Mouse (Mus musculus) stomach, embryonic 16.5 days (tissue): Measurements from ENCODE around the gene Cul4a. TPM values are rescaled to one million over a fixed set of nuclear protein-coding genes. Genes with fewer than 3 reads are reported as not detected.
"Not testable (repeated sequence)": the region's sequence is repeated elsewhere in the genome, so short reads cannot be mapped to it uniquely, and the experiment has no call there.

Experiments used
- ATAC-seq: fragments of 200-750 bp; cut with Nextera tagmentation; 2 replicates; pipeline ENCODE4 v1.8.0; 2017; ENCODE audit warnings: moderate number of reproducible peaks, moderate TSS enrichment; ENCODE audit not compliant: insufficient read depth, low FRiP score
- H3K27ac ChIP-seq: fragments of 300-500 bp; sonication (generic); 2 replicates; pipeline ENCODE4 v1.5.1; 2014; ENCODE audit warnings: low read length
- H3K27me3 ChIP-seq: fragments of 300-500 bp; sonication (generic); 2 replicates; pipeline ENCODE4 v1.6.1; 2014; ENCODE audit warnings: low read length, control low read depth, mixed read lengths; ENCODE audit not compliant: control insufficient read depth, insufficient read depth
- H3K36me3 ChIP-seq: fragments of 300-500 bp; sonication (generic); 2 replicates; pipeline ENCODE4 v1.6.1; 2014; ENCODE audit warnings: low read length; ENCODE audit not compliant: control insufficient read depth, insufficient read depth
- H3K4me1 ChIP-seq: fragments of 300-500 bp; sonication (generic); 2 replicates; pipeline ENCODE4 v1.6.1; 2014; ENCODE audit warnings: low read length, control low read depth, mixed read lengths; ENCODE audit not compliant: control insufficient read depth, insufficient read depth
- H3K4me2 ChIP-seq: fragments of 300-500 bp; sonication (generic); 2 replicates; pipeline ENCODE4 v1.6.1; 2014; ENCODE audit warnings: low read depth, low read length, mixed read lengths
- H3K4me3 ChIP-seq: fragments of 300-500 bp; sonication (generic); replicated peaks from 2 replicates; pipeline ENCODE4 v1.5.1; 2014; ENCODE audit warnings: mild to moderate bottlenecking, low read length
- H3K9ac ChIP-seq: fragments of 300-500 bp; sonication (generic); 2 replicates; pipeline ENCODE4 v1.6.1; 2014; ENCODE audit warnings: low read length
- H3K9me3 ChIP-seq: fragments of 300-500 bp; sonication (generic); replicated peaks from 2 replicates; pipeline ENCODE4 v1.6.1; 2016; ENCODE audit warnings: low read length, control low read depth; ENCODE audit not compliant: control insufficient read depth
- WGBS: fragments of 180-500 bp; shearing (Covaris S2); extraction: QIAGEN DNeasy Blood & Tissue Kit; methylation state at CpG from one replicate; pipeline ENCODE4 v1.1.7; 2014; 5-methylcytosine and 5-hydroxymethylcytosine counted together
- polyA plus RNA-seq: library from polyadenylated mRNA; unstranded; fragments of >200 nt; fragmentation: Nextera tagmentation; extraction: Ambion mirVana; gene quantifications from 2 replicates; pipeline ENCODE4 v1.2.1, GENCODE M21; 2015

Cul4a gene
- polyA plus RNA-seq, 1 experiment from 2014 or later = 101 TPM

DNA sequence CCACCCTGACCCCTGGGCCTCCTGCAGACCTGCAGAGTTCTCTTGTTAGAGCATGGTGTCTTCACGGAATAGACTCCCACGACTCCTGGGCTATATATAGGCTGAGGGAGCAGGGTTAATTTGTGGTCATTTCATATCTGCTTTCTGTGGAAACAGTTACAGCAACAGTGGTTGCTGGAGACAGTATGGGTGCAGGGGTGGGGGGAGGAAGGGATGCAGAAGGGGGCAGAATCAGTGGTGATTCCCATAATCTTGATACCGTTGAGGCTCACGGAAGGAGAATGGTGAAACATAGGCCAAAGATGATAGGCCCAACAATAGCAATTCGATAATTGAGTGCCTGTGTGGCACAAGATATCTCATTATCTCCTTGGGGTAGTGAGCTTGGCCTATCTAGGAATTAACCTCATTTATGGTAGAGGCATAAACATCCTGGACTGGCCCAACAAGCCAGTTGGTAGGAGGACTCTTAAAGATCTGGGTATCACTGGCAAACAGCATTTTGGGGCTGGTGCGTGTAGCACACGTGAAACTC, 17.5 kb downstream of the Cul4a start:
- Histone ChIP-seq H3K4me3 (no peak overlapping the region), H3K36me3 (peaks cover 24% of the 10 kb centered on the region), H3K9ac (no peak overlapping the region), H3K9me3 (no peaks in the 10 kb centered on the region), H3K4me1 (no peaks in the 10 kb centered on the region), H3K4me2 (no peak overlapping the region), H3K27ac (no peak overlapping the region), H3K27me3 (no peaks in the 10 kb centered on the region)
- 90% methylated on average over 7 of the region's 7 CpGs for WGBS
- no peak for ATAC-seq

GRCm38 (mm10) chr8:13124897-13125296, 19.5 kb downstream of the Cul4a start:
- no peak overlapping the region for H3K27ac ChIP-seq
- ATAC-seq = no peak
- H3K9me3 ChIP-seq = no peaks in the 10 kb centered on the region
- no peaks in the 10 kb centered on the region for H3K4me1 ChIP-seq
- H3K27me3 ChIP-seq = no peaks in the 10 kb centered on the region
- no peak overlapping the region for H3K4me2 ChIP-seq
- 90% methylated on average over 8 of the region's 8 CpGs for WGBS
- peaks cover 29% of the 10 kb centered on the region for H3K36me3 ChIP-seq
- H3K4me3 ChIP-seq = no peak overlapping the region
- H3K9ac ChIP-seq = no peak overlapping the region

- not testable (repeated sequence) for H3K4me2 ChIP-seq, H3K9ac ChIP-seq, H3K27me3 ChIP-seq, H3K4me3 ChIP-seq, H3K27ac ChIP-seq, H3K9me3 ChIP-seq, ATAC-seq, H3K4me1 ChIP-seq
- WGBS = 70% methylated on average over 9 of the region's 9 CpGs
- peaks cover 28% of the 10 kb centered on the region for H3K36me3 ChIP-seq
These were observed 26.8 kb downstream of the Cul4a start for GRCm38 (mm10) chr8:13132220-13132619.

GRCm38 (mm10) chr8:13139641-13140182, 34.3 kb downstream of the Cul4a start:
- H3K9ac ChIP-seq = no peak overlapping the region
- no peaks in the 10 kb centered on the region for H3K9me3 ChIP-seq
- H3K36me3 ChIP-seq = peaks cover 46% of the 10 kb centered on the region
- H3K4me2 ChIP-seq = no peak overlapping the region
- H3K4me1 ChIP-seq = no peaks in the 10 kb centered on the region
- H3K27ac ChIP-seq = no peak overlapping the region
- H3K4me3 ChIP-seq = no peak overlapping the region
- WGBS = 88% methylated on average over 6 of the region's 6 CpGs
- no peak for ATAC-seq
- H3K27me3 ChIP-seq = no peaks in the 10 kb centered on the region

DNA sequence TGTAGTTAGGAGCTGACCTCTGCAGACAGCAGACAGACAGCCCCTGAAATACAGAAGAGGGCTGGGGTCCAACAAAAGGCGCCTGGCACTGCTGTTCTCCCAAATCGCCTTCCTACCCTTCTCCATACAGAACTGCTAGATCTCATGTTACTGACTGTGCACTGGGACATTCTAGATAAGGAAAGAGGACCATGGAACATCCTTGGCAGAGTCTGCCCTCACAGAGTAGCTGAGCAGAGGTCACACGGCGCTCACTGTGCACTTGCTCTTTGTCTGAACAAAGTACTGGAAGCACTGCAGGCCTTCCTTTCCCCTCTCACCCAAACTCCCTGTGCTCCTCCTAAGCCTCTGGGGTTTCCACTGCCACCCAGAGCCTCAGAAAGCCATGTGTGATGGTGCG, 36.3 kb downstream of the Cul4a start:
- Histone ChIP-seq H3K4me1 (no peaks in the 10 kb centered on the region), H3K36me3 (peaks cover 53% of the 10 kb centered on the region), H3K9ac (no peak overlapping the region), H3K27ac (no peak overlapping the region), H3K4me3 (no peak overlapping the region), H3K9me3 (no peaks in the 10 kb centered on the region), H3K27me3 (no peaks in the 10 kb centered on the region), H3K4me2 (no peak overlapping the region)
- 97% methylated on average over 5 of the region's 5 CpGs for WGBS
- no peak for ATAC-seq

DNA sequence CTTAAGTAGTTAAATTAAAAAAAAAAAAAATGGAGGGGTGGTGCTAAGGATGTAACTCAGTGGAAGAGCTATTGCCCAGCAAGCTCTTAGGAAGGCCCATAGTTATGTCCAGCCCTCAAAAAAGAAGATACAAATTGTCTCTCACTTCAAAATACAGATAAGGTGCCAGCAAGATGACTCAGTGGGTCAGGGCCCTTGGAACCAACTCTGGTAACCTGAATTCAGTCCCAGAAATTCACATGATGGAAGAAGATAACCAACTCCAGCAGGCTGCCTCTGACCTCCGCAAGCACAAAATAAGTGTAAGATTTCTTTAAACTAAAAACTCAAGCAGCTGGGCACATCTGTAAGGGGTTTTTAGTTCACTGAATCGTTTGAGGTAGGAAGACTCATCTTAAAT, 43.1 kb downstream of the Cul4a start:
- H3K36me3 ChIP-seq = peaks cover 7% of the 10 kb centered on the region; the same call in 1 of the 2 replicates
- H3K4me2 ChIP-seq = no peak overlapping the region
- H3K27me3 ChIP-seq = no peaks in the 10 kb centered on the region
- H3K4me3 ChIP-seq = no peak overlapping the region
- no peak overlapping the region for H3K9ac ChIP-seq
- 89% methylated on average over 2 of the region's 2 CpGs for WGBS
- H3K4me1 ChIP-seq = no peaks in the 10 kb centered on the region
- ATAC-seq = no peak
- no peak overlapping the region for H3K27ac ChIP-seq
- no peaks in the 10 kb centered on the region for H3K9me3 ChIP-seq

GRCm38 (mm10) chr8:13149287-13149686, 43.9 kb downstream of the Cul4a start:
- H3K36me3 ChIP-seq = peaks cover 7% of the 10 kb centered on the region; the same call in 1 of the 2 replicates
- H3K27ac ChIP-seq = no peak overlapping the region
- ATAC-seq = no peak
- H3K27me3 ChIP-seq = no peaks in the 10 kb centered on the region
- H3K4me1 ChIP-seq = no peaks in the 10 kb centered on the region
- no peak overlapping the region for H3K4me3 ChIP-seq
- WGBS = 94% methylated on average over 2 of the region's 2 CpGs
- H3K4me2 ChIP-seq = no peak overlapping the region
- H3K9me3 ChIP-seq = no peaks in the 10 kb centered on the region
- no peak overlapping the region for H3K9ac ChIP-seq

- Histone ChIP-seq H3K4me2 (no peak overlapping the region), H3K4me1 (no peaks in the 10 kb centered on the region), H3K36me3 (peaks cover 7% of the 10 kb centered on the region; the same call in 1 of the 2 replicates), H3K27me3 (no peaks in the 10 kb centered on the region), H3K27ac (no peak overlapping the region), H3K4me3 (no peak overlapping the region), H3K9me3 (no peaks in the 10 kb centered on the region), H3K9ac (no peak overlapping the region)
- ATAC-seq = no peak
- WGBS = 61% methylated on average over 5 of the region's 5 CpGs
These were observed 44.4 kb downstream of the Cul4a start for GRCm38 (mm10) chr8:13149866-13150265.

DNA sequence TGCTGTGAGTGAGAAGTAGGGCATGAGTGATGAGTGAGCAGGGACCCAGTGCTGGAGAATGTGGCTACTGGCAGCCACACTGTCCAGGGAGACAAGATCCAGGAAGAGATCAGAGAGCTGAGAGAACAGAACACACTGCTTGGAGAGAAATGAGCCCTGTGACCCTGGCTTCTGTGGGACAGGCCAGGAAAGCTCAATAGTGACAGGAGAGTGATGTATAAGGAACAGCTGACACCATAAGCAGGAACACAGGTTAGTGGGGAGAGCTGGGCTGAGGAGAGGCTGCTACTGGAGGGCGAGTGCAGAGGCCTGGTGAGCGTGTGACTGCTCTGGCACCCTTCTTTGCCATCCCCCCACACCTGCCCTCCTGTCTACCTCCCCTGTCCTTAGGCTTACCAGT, 45.5 kb downstream of the Cul4a start:
- Histone ChIP-seq H3K4me2 (no peak overlapping the region), H3K36me3 (no peaks in the 10 kb centered on the region; the same call in 1 of the 2 replicates), H3K4me3 (no peak overlapping the region), H3K4me1 (no peaks in the 10 kb centered on the region), H3K9ac (no peak overlapping the region), H3K27ac (no peak overlapping the region), H3K27me3 (no peaks in the 10 kb centered on the region), H3K9me3 (no peaks in the 10 kb centered on the region)
- WGBS = 83% methylated on average over 2 of the region's 2 CpGs
- ATAC-seq = no peak
